Mouse (Mus musculus) 3134 (cell line): Measurements from ENCODE around the gene Akap12.

Experiments
- DNase-seq: peaks from one replicate; pipeline ENCODE4 v3.0.0-alpha.2; 2011; ENCODE audit warnings: low spot score; ENCODE audit not compliant: insufficient read length; ENCODE audit errors: extremely low read depth

Gene Akap12

GRCm38 (mm10) chr10:4278041-4278440, 11.9 kb downstream of the Akap12 start:
- no peak for DNase-seq

DNA sequence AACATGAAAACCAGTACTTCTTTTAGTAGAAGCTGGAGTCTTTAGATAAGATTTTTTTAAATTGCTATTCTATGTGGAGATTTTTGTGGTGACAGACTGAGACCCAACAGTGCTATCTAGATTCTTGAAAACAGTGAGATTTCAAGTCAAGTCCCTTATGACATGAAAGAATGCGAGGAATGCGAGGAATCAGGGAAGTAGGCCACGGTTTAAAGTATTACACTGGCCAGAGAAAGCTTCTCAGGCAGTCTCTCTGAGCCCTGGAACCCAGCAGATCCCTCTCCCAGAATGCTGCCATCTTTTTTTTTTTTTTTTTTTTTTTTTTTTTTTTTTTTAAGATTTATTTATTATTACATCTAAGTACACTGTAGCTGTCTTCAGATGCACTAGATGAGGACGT, 16.2 kb downstream of the Akap12 start:
- peak; percentile 34 for DNase-seq

- DNase-seq: no peak
Measured at GRCm38 (mm10) chr10:4284781-4285180, 18.6 kb downstream of the Akap12 start.

DNA sequence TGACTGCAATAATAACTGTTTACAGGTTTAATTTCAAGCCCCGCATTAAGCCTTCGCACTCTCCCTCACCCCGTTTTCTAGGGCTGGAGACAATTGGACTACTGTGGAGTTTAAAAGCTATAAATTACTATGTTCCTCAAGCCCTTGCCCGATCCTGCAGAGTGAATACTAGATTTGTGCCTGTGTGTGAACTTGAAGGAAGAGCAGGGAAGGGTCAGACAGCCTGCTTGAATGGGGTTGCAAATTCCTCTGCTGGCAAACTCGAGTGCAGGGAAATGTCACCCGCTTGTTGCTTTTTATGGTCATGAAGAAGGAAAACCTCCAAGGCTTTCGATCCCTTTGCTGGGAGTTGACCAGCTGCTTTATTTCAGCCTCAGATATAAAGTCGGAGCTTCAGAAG, 19.6 kb downstream of the Akap12 start:
- no peak for DNase-seq

DNA sequence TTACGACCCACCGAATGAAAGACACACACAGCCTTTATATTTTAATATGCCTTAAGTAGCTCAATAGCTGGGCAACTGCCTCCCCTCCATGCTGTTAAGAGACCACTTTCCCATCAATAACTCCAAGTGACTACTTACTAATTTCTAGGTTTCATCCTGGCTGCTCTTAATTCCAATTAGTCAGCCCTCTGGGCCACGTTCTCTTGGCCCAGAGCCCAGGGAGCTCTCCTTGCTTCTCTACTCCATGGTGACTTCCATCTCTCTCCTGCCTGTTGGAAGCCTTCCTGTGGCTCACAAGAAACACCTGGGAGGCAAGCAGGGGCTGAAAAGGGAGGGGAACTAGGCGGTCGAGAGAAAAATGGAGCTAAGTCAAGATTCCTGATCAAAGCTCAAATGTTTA, 23.0 kb downstream of the Akap12 start:
- DNase-seq: no peak

DNA sequence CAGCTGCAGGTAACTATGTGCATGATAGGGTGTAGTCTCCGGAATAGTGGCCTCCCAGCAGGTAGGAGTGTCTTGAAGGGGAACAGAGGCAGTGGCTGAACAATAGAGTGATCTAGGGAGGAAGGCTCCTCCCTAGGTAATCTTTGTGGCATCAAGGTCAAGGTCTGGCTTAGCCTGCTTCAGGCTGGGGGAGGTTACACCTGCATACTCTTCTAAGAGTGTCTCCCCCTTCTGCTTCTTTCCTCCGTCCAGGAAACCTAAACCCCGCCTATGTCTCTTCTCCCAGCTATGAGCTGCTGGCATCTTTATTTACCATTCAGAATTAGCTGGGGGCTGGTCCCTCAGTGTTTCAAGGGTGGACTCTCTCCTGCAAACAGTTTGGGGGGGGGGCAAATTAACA, 23.5 kb downstream of the Akap12 start:
- DNase-seq: no peak

DNA sequence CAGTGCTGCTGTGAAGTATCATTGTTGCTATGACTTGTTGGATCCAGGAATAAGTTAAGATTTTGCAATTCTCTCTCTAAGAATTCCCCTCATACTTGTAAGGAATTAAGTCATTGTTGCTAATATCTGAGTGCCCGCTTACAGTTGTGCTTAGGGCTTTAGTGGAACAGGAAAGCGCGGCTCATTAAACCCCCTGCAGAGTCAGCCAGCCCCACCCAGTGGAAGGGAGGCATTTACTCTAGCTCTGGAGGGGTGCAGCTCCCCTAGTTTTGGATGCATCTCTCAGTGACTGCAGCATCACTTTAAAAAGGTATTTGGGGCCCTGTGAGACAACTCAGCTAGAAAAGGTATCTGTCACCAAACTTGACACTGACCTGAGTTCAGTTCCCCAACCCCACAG, 24.0 kb downstream of the Akap12 start:
- no peak for DNase-seq

DNA sequence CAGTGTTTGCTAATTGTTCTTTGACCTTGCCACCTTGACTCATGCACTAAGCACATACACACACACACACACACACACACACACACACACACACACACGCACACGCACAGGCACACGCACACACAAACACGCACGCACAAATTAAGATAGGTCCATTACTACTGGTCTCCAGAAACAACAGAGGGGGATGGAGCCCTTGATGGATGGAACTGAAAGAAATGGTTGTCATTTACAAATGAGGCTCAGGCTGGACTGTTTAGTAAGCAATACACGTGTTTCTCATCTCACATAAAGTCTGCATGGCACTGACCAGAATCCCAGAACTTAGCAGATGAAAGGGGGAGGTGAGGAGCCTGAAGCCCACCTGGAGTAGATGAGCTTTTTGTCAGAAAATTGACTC, 24.4 kb downstream of the Akap12 start:
- DNase-seq: no peak

GRCm38 (mm10) chr10:4293418-4293817, 27.2 kb downstream of the Akap12 start:
- DNase-seq: no peak

DNA sequence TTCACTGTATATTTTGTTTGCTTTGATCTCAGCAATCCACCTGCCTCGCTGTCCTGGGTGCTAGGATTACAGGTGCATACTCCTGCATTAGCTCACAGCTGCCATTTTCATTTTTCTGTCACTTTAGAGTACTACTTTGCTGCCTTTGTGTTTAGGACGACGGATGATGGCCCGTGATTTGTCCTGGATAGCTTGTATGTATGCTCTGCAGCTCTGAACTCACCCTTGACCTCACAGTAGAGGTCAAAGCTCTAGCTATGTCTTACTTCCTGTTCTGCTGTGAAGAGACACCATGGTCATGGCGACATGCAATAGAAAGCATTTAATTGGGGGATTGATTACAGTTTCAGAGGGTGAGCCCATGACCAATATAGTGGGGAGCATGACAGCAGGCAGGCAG, 37.4 kb downstream of the Akap12 start:
- DNase-seq: no peak

DNA sequence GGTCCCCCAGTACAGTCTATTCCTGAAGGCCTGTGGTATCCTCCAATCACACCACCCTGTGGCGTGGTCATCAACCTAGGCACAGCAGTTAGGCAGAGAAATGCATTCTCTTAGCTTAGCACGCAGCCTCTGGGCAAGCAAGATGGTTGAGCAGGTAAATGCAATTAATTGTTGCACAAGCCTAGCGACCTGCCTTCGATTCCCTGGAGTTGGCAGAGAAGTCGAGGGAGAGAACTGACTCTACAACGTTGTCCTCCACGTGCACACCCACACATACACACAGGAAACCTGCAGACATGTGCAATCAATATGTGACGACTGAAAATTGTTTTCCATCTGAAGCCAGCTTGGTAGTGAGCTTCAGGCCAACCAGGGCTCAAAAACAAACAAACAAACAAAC, 57.7 kb downstream of the Akap12 start:
- DNase-seq: no peak

GRCm38 (mm10) chr10:4325562-4325961, 59.4 kb downstream of the Akap12 start:
- no peak for DNase-seq

DNA sequence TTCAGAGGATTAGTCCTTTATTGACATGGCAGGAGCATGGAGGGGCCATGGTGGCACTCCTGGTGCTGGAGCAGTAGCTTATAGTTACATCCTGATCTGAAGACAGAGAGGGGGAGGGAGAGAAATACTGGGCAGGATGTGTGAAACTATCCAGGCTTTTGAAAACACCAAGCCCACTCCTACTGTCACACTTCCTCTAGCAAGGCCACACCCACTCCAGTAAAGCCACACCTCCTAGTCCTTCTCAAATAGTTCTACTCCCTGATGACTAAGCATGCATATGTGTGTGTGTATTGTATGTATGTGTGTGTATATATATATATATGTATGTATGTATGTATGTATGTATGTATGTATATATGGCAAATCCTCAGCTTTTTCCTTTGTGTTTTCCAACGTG, 61.5 kb downstream of the Akap12 start:
- DNase-seq: no peak

GRCm38 (mm10) chr10:4332228-4332979, 66.2 kb downstream of the Akap12 start:
- DNase-seq: no peak

DNA sequence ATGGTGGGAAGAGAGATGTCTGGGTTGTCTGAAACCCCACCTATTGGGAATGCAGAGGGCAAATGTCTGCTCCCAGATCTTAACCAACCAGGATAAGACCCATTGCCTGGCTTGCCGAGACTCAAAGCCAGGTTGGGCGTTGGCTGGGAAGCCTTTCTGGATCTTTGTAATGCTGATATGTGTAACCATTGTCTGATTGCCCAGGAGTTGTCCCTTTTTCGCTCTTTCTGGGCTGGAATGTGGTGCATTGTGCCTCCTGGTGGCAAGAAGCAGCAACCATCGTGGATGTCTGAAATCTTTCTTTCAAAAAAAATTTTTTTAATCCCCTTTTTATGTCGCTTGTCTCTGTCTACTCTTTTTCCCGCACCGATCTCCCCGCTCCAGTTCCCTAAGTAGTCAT, 67.1 kb downstream of the Akap12 start:
- no peak for DNase-seq

GRCm38 (mm10) chr10:4334039-4334683, 68.0 kb downstream of the Akap12 start:
- DNase-seq: peak; percentile 68

DNA sequence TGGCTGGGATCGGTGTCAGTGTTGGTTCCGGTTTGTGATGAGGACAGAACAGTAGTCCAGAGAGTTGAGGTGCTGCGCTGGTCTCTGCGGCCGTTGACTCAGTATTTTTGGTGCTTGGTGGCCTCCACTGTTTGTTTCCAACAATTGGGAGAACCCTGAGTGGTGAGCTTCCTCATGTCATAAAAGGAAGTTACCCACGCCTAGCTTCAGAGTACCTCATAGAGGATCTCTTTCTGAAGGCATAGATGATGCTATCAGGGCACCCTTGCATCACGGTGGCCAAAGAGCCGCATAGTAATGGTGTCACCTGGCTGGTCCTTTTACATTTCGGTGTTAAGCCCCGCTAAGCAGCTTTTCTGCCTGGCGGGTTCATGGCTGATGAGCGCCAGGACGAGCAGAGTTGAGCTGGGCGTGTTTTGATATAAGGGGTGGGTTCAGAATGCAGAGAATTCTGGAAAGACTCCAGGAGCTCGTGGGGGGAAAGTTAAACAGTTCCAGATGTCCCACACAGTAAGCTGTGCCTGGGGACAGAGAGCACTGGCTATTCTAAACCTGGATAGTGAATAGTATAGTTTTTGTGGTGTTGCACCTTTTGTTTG, 72.8 kb downstream of the Akap12 start:
- no peak for DNase-seq

DNA sequence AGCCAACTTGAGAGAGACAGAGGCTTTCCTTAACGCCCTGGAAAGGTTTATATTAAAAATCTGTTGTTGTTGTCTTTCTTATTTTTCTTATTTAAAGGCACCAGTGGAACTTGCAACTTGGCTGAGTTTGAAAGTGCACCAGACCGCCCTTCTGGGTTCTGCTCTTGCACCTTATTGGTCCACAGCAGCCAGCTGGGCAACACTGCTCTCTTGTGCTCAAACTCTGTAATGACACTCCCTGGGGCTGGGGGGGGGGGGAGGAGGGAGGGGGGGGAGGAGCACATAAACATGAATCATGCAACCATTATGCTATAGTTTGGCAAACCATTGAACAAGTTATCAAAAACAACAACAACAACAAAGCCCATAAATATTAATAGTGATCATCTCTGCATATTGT, 75.2 kb downstream of the Akap12 start:
- DNase-seq: no peak

- DNase-seq: peak; percentile 67
Measured at GRCm38 (mm10) chr10:4346489-4347135, 80.4 kb downstream of the Akap12 start.

DNA sequence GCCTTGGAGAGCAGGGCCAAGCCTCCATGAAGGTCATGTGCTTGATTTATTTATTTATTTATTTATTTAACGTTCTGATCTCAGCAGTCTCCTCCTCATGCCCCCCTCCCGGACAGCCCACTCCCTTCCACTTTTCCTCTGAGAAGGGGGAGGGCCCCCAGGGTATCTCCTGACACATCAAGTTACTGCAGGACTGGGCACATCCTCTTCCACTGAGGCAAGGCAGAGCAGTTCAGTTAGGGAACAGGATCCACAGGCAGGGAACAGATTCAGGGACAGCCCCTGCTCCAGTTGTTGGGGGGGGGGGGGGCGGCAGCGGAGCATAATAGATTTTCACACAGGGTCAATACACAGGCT, 80.9 kb downstream of the Akap12 start:
- DNase-seq: no peak

- DNase-seq: no peak
Measured at GRCm38 (mm10) chr10:4347591-4347990, 81.4 kb downstream of the Akap12 start.
